Mouse (Mus musculus) intestine, embryonic 14.5 days (tissue): Measurements from ENCODE around the gene Galnt2. TPM values are rescaled to one million over a fixed set of nuclear protein-coding genes. Genes with fewer than 3 reads are reported as not detected.

Experiments used
- ATAC-seq: fragments of 200-750 bp; cut with Nextera tagmentation; replicated peaks from 2 replicates; pipeline ENCODE4 v1.8.0; 2017; ENCODE audit warnings: low read depth, moderate number of reproducible peaks, moderate TSS enrichment, moderate library complexity; ENCODE audit not compliant: low FRiP score, low TSS enrichment
- DNase-seq: peaks from one replicate; pipeline ENCODE4 v3.0.0-alpha.2; 2018; ENCODE audit warnings: low spot score
- H3K27ac ChIP-seq: fragments of 300-500 bp; sonication (generic); 2 replicates; pipeline ENCODE4 v1.5.1; 2014; ENCODE audit warnings: low read depth, mild to moderate bottlenecking, control low read depth
- H3K27me3 ChIP-seq: fragments of 300-500 bp; sonication (generic); replicated peaks from 2 replicates; pipeline ENCODE4 v1.6.1; 2014; ENCODE audit warnings: low read length, control low read depth; ENCODE audit not compliant: control insufficient read depth, insufficient read depth
- H3K36me3 ChIP-seq: fragments of 300-500 bp; sonication (generic); 2 replicates; pipeline ENCODE4 v1.6.1; 2014; ENCODE audit warnings: low read length, control low read depth; ENCODE audit not compliant: control insufficient read depth, insufficient read depth
- H3K4me1 ChIP-seq: fragments of 300-500 bp; sonication (generic); replicated peaks from 2 replicates; pipeline ENCODE4 v1.6.1; 2014; ENCODE audit warnings: low read length, control low read depth, mixed read lengths; ENCODE audit not compliant: control insufficient read depth, insufficient read depth
- H3K4me2 ChIP-seq: fragments of 300-500 bp; sonication (generic); 2 replicates; pipeline ENCODE4 v1.6.1; 2014; ENCODE audit warnings: low read length
- H3K4me3 ChIP-seq: fragments of 300-500 bp; sonication (generic); 2 replicates; pipeline ENCODE4 v1.5.1; 2014; ENCODE audit warnings: low read depth, low read length, control low read depth, mixed read lengths
- H3K9ac ChIP-seq: fragments of 300-500 bp; sonication (generic); 2 replicates; pipeline ENCODE4 v1.6.1; 2014; ENCODE audit warnings: mild to moderate bottlenecking, low read length
- H3K9me3 ChIP-seq: fragments of 300-500 bp; sonication (generic); 2 replicates; pipeline ENCODE4 v1.6.1; 2016; ENCODE audit warnings: low read length, control low read depth; ENCODE audit not compliant: control insufficient read depth
- WGBS: fragments of 180-500 bp; shearing (Covaris S2); extraction: QIAGEN DNeasy Blood & Tissue Kit; methylation state at CpG from one replicate; pipeline ENCODE4 v1.1.7; 2014; 5-methylcytosine and 5-hydroxymethylcytosine counted together
- polyA plus RNA-seq: library from polyadenylated mRNA; unstranded; fragments of >200 nt; fragmentation: Nextera tagmentation; extraction: Ambion mirVana; gene quantifications from 2 replicates; pipeline ENCODE4 v1.2.1, GENCODE M21; 2014

Galnt2 gene
- polyA plus RNA-seq = 60.5 and 63.9 TPM in 2 replicates

DNA sequence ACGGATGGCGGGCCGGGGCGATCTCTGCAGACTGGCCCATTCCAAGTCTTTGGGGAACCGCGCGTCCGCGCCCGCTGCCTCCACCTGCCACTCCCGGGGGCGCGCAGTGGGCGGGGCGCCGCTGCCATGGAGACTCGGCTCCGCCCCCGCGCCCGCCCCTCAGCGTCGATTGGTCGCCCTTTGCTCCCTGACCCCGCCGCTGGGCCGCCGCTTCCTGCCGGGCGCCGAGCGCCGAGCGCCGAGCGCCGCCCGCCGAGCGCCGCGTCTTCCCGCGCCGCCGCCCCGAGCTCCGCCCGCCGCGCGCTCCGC, at the start of gene Galnt2:
Gene Galnt2 (plus strand): TSS at position 216 of the 309 bp plus-strand sequence.
- ATAC-seq (peak; percentile 88), DNase-seq (peak; percentile 81)
- Histone ChIP-seq H3K36me3 (no peaks in the 10 kb centered on the region), H3K27ac (peak within 1 kb of the TSS; percentile 69), H3K4me1 (peaks cover 16% of the 10 kb centered on the region), H3K27me3 (no peaks in the 10 kb centered on the region), H3K9me3 (no peaks in the 10 kb centered on the region), H3K9ac (peak within 1 kb of the TSS; percentile 88), H3K4me3 (peak within 1 kb of the TSS; percentile 85), H3K4me2 (peak within 1 kb of the TSS; percentile 93)
- whole genome bisulfite sequencing = under 1% methylated on average over 26 of the region's 53 CpGs

DNA sequence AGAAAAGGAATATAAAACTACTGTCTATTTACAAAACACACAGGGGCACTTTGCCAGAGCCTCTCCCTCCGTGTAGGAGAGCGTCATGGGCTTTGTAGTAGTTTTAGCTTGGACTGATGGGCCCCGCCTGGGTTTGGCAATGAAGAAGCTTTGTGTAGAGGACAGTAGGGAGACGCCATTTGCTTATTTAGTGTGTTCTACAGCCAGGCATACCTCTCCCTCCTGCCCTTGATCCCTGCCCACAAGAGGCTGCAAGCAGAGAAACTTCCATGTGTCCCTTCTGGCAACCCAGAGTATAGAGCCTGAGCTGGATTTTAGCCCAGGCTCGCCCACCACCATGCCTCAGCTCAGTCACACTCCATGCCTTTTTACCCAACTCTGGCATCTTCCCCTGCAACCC, 49.4 kb upstream of the Galnt2 start:
- Histone ChIP-seq H3K4me3 (no peak overlapping the region), H3K4me1 (peaks cover 9% of the 10 kb centered on the region), H3K4me2 (no peak overlapping the region), H3K9ac (no peak overlapping the region), H3K36me3 (no peaks in the 10 kb centered on the region), H3K27me3 (no peaks in the 10 kb centered on the region), H3K9me3 (no peaks in the 10 kb centered on the region), H3K27ac (no peak overlapping the region)
- DNase-seq = no peak
- ATAC-seq = no peak
- WGBS = 57% methylated on average over 5 of the region's 5 CpGs

DNA sequence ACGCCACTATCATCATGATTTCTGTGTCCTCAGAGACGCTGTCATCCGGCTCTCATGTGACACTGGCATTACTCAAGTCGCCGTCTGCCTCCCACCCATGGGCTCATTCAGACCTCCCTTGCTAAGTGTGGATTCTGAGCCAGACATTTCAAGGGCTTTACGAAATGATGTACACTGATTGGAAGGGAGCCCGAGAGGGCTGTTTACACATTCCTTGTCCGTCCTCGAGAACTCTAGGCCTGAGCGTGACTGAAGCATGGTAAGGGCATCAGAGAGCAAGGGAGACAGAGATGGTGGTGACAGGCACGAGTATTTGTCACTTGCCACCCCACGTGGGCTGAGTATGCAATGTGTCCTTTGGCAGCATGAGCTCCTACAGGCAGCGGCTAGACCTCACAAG, 49.0 kb upstream of the Galnt2 start:
- Histone ChIP-seq H3K9me3 (no peaks in the 10 kb centered on the region), H3K9ac (no peak overlapping the region), H3K4me3 (no peak overlapping the region), H3K27me3 (no peaks in the 10 kb centered on the region), H3K4me1 (peaks cover 9% of the 10 kb centered on the region), H3K4me2 (no peak overlapping the region), H3K27ac (0 out of 2 replicates have a peak overlapping the region, but pooled peaks have one; percentile 24), H3K36me3 (no peaks in the 10 kb centered on the region)
- 35% methylated on average over 13 of the region's 13 CpGs for WGBS
- 0 out of 2 replicates have a peak, but pooled peaks have one; percentile 40 for ATAC-seq
- no peak for DNase-seq

DNA sequence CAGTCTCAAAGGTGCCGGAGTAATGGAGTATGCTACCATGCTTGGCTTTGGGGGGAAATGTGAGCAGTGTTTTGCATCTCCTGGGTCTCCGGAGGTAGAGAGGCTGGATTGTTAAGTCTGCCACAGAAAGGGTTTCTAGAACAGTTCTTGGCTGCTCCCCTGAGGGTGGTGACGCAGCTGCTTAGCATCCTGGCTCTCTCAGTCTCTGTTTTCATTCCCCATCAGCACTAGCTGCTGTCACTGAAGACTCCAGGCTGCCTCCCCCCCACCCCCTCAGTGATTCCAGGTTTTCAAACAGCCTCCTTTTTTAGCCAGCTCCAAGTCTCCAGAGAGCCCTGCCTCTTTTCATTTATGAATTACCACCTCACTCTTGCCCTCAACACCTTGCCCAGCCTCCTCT, 47.1 kb upstream of the Galnt2 start:
- ATAC-seq (no peak), DNase-seq (no peak)
- WGBS = 63% methylated on average over 3 of the region's 3 CpGs
- Histone ChIP-seq H3K4me3 (no peak overlapping the region), H3K4me2 (no peak overlapping the region), H3K27me3 (no peaks in the 10 kb centered on the region), H3K4me1 (peaks cover 9% of the 10 kb centered on the region), H3K36me3 (no peaks in the 10 kb centered on the region), H3K9ac (no peak overlapping the region), H3K27ac (no peak overlapping the region), H3K9me3 (no peaks in the 10 kb centered on the region)

DNA sequence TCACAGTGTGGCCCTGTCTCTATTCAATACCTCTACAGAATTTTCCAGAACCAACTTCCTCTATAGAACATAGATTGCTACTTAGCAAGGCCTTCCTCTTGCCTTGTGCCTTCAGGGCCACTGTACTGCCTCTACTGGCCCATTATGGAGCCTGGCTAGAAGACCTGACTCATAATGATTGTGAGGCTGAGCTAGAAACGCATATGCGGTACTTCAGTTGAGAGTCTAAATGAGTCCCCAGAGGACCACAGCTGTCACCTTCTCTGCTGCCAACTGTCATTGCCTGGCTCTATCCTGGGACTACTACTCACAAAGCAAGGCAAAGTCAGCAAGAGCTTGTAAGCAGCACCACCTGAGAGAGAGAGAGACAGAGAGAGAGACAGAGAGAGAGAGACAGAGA, 46.7 kb upstream of the Galnt2 start:
- H3K27ac ChIP-seq = no peak overlapping the region
- no peaks in the 10 kb centered on the region for H3K27me3 ChIP-seq
- no peak overlapping the region for H3K4me2 ChIP-seq
- ATAC-seq = no peak
- H3K4me1 ChIP-seq = peaks cover 9% of the 10 kb centered on the region
- no peak overlapping the region for H3K4me3 ChIP-seq
- no peak for DNase-seq
- H3K9me3 ChIP-seq = no peaks in the 10 kb centered on the region
- no peak overlapping the region for H3K9ac ChIP-seq
- 76% methylated on average over 2 of the region's 2 CpGs for WGBS
- H3K36me3 ChIP-seq = no peaks in the 10 kb centered on the region

DNA sequence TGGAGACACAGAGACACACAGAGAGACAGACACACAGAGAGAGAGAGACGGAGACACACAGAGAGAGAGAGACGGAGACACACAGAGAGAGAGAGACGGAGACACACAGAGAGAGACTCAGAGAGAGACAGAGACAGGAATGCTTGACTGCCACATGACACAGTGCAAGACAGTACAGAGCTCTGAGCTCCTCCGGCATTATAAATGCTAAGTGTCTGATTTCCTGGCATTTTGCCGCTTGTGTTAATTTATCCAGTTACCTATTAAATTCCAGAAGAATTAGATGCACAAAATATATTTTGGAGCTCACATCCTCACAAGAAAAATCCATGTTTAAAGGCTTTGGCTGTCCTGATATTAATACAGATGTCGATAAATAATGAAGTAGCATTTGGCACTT, 46.1 kb upstream of the Galnt2 start:
- Histone ChIP-seq H3K4me1 (peaks cover 9% of the 10 kb centered on the region), H3K9me3 (no peaks in the 10 kb centered on the region), H3K27ac (no peak overlapping the region), H3K36me3 (no peaks in the 10 kb centered on the region), H3K27me3 (no peaks in the 10 kb centered on the region), H3K4me3 (no peak overlapping the region), H3K4me2 (no peak overlapping the region), H3K9ac (no peak overlapping the region)
- ATAC-seq = no peak
- DNase-seq = no peak
- WGBS = 84% methylated on average over 6 of the region's 6 CpGs

DNA sequence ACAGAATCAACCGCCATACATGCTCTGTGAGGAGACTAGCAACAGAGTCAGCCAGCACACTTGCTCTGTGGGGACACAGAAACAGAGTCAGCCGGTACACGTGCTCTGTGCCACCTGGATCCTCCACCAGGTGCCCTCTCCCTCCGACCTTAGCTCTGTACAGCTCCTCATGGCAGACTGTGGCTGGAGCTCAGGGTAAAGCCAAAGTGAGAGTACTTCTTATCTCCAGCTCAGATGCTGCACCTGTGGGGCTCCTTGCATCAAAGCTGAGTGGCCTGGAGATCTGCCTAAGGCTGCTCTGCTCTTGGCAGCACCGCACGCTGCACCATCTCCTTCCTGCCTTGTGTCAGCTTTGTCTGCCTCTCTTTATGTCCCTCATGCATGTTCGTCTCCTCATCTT, 40.8 kb upstream of the Galnt2 start:
- Histone ChIP-seq H3K27ac (no peak overlapping the region), H3K4me1 (no peaks in the 10 kb centered on the region), H3K27me3 (no peaks in the 10 kb centered on the region), H3K9me3 (no peaks in the 10 kb centered on the region), H3K4me3 (no peak overlapping the region), H3K36me3 (no peaks in the 10 kb centered on the region), H3K4me2 (no peak overlapping the region), H3K9ac (no peak overlapping the region)
- DNase-seq (no peak), ATAC-seq (no peak)
- 77% methylated on average over 7 of the region's 7 CpGs for WGBS

DNA sequence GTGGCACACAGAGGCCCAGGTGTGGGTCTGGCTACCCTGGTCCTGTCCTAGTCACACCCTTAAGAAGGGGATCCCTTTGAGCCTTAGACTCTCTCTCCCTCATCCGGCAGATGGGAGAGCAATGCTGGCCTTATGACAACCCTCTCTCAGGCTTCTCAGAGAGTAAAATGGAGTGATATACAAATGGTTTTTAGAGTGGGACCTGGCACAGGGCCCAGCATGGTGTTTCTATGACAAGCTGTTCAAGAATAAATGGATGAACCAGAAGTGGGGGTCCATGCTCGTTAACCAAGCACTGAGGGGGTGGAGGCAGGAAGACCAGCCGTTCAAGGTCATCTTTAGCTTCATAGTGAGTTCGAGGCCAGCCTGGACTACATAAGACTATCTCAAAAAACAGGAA, 38.9 kb upstream of the Galnt2 start:
- Histone ChIP-seq H3K27ac (no peak overlapping the region), H3K9ac (no peak overlapping the region), H3K4me3 (no peak overlapping the region), H3K36me3 (no peaks in the 10 kb centered on the region), H3K4me2 (no peak overlapping the region), H3K9me3 (no peaks in the 10 kb centered on the region), H3K27me3 (no peaks in the 10 kb centered on the region), H3K4me1 (peaks cover 11% of the 10 kb centered on the region)
- 74% methylated on average over 4 of the region's 4 CpGs for WGBS
- no peak for ATAC-seq
- no peak for DNase-seq

DNA sequence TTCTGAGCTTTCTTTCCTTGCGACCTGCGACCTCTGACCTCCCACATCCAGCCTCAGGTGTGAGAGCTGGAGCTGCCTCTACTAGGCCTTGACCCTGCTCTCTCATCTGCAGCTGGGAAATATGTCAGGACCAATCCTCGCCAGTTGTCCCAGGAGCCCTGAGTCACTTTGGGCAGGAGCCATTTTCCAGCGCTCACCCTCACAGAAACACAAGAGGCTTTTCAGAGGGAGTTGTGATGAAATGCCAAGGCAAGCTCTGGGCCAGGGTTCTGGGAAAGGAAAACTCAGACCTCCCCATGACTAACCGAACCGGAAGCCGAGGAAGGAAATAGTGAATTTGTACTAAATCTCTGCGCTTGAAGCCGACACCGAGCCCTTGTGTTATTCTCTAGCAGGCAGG, 38.2 kb upstream of the Galnt2 start:
- no peaks in the 10 kb centered on the region for H3K9me3 ChIP-seq
- DNase-seq (no peak), ATAC-seq (no peak)
- no peak overlapping the region for H3K27ac ChIP-seq
- WGBS = 78% methylated on average over 10 of the region's 10 CpGs
- no peak overlapping the region for H3K4me3 ChIP-seq
- H3K4me1 ChIP-seq = peaks cover 13% of the 10 kb centered on the region
- H3K4me2 ChIP-seq = no peak overlapping the region
- H3K36me3 ChIP-seq = no peaks in the 10 kb centered on the region
- no peak overlapping the region for H3K9ac ChIP-seq
- no peaks in the 10 kb centered on the region for H3K27me3 ChIP-seq
